Mouse (Mus musculus) kidney, embryonic 15.5 days (tissue): ENCODE data around the gene Ptpn5. TPM values are rescaled to one million over a fixed set of nuclear protein-coding genes. Genes with fewer than 3 reads are reported as not detected.

Source experiments
- ATAC-seq: fragments of 200-750 bp; cut with Nextera tagmentation; replicated peaks from 2 replicates; pipeline ENCODE4 v1.8.0; 2017; ENCODE audit warnings: moderate TSS enrichment; ENCODE audit not compliant: low FRiP score
- H3K27ac ChIP-seq: fragments of 300-500 bp; sonication (generic); 2 replicates; pipeline ENCODE4 v1.5.1; 2015; ENCODE audit warnings: mild to moderate bottlenecking, inconsistent platforms
- H3K27me3 ChIP-seq: fragments of 300-500 bp; sonication (generic); 2 replicates; pipeline ENCODE4 v1.6.1; 2015; ENCODE audit warnings: inconsistent platforms
- H3K36me3 ChIP-seq: fragments of 300-500 bp; sonication (generic); 2 replicates; pipeline ENCODE4 v1.6.1; 2015; ENCODE audit warnings: inconsistent platforms
- H3K4me1 ChIP-seq: fragments of 300-500 bp; sonication (generic); 2 replicates; pipeline ENCODE4 v1.6.1; 2015; ENCODE audit warnings: inconsistent platforms
- H3K4me2 ChIP-seq: fragments of 300-500 bp; sonication (generic); 2 replicates; pipeline ENCODE4 v1.6.1; 2015; ENCODE audit warnings: moderate library complexity, mild to moderate bottlenecking, inconsistent platforms
- H3K4me3 ChIP-seq: fragments of 300-500 bp; sonication (generic); replicated peaks from 2 replicates; pipeline ENCODE4 v1.5.1; 2015; ENCODE audit warnings: mild to moderate bottlenecking, inconsistent platforms
- H3K9ac ChIP-seq: fragments of 300-500 bp; sonication (generic); 2 replicates; pipeline ENCODE4 v1.6.1; 2015; ENCODE audit warnings: mild to moderate bottlenecking, inconsistent platforms
- H3K9me3 ChIP-seq: fragments of 300-500 bp; sonication (generic); replicated peaks from 2 replicates; pipeline ENCODE4 v1.6.1; 2016; ENCODE audit warnings: inconsistent platforms
- WGBS: fragments of 180-500 bp; shearing (Covaris S2); methylation state at CpG from one replicate; pipeline ENCODE4 v1.1.7; 2015; ENCODE audit warnings: mixed read lengths; 5-methylcytosine and 5-hydroxymethylcytosine counted together
- polyA plus RNA-seq: library from polyadenylated mRNA; unstranded; fragments of >200 nt; fragmentation: Nextera tagmentation; extraction: Ambion mirVana; gene quantifications from 2 replicates; pipeline ENCODE4 v1.2.1, GENCODE M21; 2015

The Ptpn5 gene
- polyA plus RNA-seq, 1 experiment from 2014 or later: 0.92 TPM

- Histone ChIP-seq H3K4me2 (no peak overlapping the region), H3K9ac (no peak overlapping the region), H3K27me3 (peaks cover 9% of the 10 kb centered on the region), H3K36me3 (no peaks in the 10 kb centered on the region), H3K4me3 (no peak overlapping the region), H3K9me3 (no peaks in the 10 kb centered on the region), H3K4me1 (no peaks in the 10 kb centered on the region), H3K27ac (no peak overlapping the region)
- 76% methylated on average over 8 of the region's 8 CpGs for WGBS
- ATAC-seq: no peak
These were observed 6.4 kb upstream of the Ptpn5 start for GRCm38 (mm10) chr7:47139823-47140325.

GRCm38 (mm10) chr7:47134570-47134969 lies 1.1 kb upstream of the Ptpn5 start:
- 45% methylated on average over 5 of the region's 5 CpGs for WGBS
- no peak overlapping the region for H3K4me3 ChIP-seq
- peaks cover 21% of the 10 kb centered on the region for H3K4me1 ChIP-seq
- H3K4me2 ChIP-seq: no peak overlapping the region
- no peak for ATAC-seq
- no peaks in the 10 kb centered on the region for H3K9me3 ChIP-seq
- no peak overlapping the region for H3K9ac ChIP-seq
- no peaks in the 10 kb centered on the region for H3K36me3 ChIP-seq
- no peak overlapping the region for H3K27ac ChIP-seq
- peaks cover 54% of the 10 kb centered on the region for H3K27me3 ChIP-seq

- H3K27me3 ChIP-seq: peaks cover 60% of the 10 kb centered on the region
- no peaks in the 10 kb centered on the region for H3K9me3 ChIP-seq
- H3K9ac ChIP-seq: peak overlapping the region; percentile 44; the same call in 1 of the 2 replicates
- ATAC-seq: no peak
- WGBS: 0% methylated on average over 10 of the region's 10 CpGs
- H3K4me1 ChIP-seq: peaks cover 21% of the 10 kb centered on the region
- H3K4me2 ChIP-seq: peak overlapping the region; percentile 97
- peak overlapping the region; percentile 61 for H3K4me3 ChIP-seq
- no peak overlapping the region for H3K27ac ChIP-seq
- no peaks in the 10 kb centered on the region for H3K36me3 ChIP-seq
These were observed 588 bp downstream of the Ptpn5 start for GRCm38 (mm10) chr7:47132931-47133260.

GRCm38 (mm10) chr7:47132180-47132930 lies 1.1 kb downstream of the Ptpn5 start:
- Histone ChIP-seq H3K9ac (peak overlapping the region; percentile 44), H3K4me3 (peak overlapping the region; percentile 61)
- ATAC-seq: peak; percentile 76

GRCm38 (mm10) chr7:47131840-47132179 lies 1.7 kb downstream of the Ptpn5 start:
- H3K9me3 ChIP-seq: no peaks in the 10 kb centered on the region
- no peaks in the 10 kb centered on the region for H3K36me3 ChIP-seq
- peak overlapping the region; percentile 44 for H3K9ac ChIP-seq
- peaks cover 62% of the 10 kb centered on the region for H3K27me3 ChIP-seq
- H3K27ac ChIP-seq: no peak overlapping the region
- ATAC-seq: peak; percentile 6; the same call in 1 of the 2 replicates
- H3K4me1 ChIP-seq: peaks cover 21% of the 10 kb centered on the region
- peak overlapping the region; percentile 97 for H3K4me2 ChIP-seq
- 2% methylated on average over 15 of the region's 15 CpGs for WGBS
- peak overlapping the region; percentile 61 for H3K4me3 ChIP-seq

More at GRCm38 (mm10) chr7:47132180-47132930, 1.1 kb downstream of the Ptpn5 start:
- H3K27ac ChIP-seq: no peak overlapping the region
- no peaks in the 10 kb centered on the region for H3K36me3 ChIP-seq
- peak overlapping the region; percentile 97 for H3K4me2 ChIP-seq
- peaks cover 60% of the 10 kb centered on the region for H3K27me3 ChIP-seq
- no peaks in the 10 kb centered on the region for H3K9me3 ChIP-seq
- H3K4me1 ChIP-seq: peaks cover 21% of the 10 kb centered on the region
- under 1% methylated on average over 65 of the region's 65 CpGs for WGBS

- Histone ChIP-seq H3K36me3 (no peaks in the 10 kb centered on the region), H3K4me2 (no peak overlapping the region), H3K4me3 (no peak overlapping the region), H3K4me1 (peaks cover 21% of the 10 kb centered on the region), H3K27me3 (peaks cover 62% of the 10 kb centered on the region), H3K27ac (no peak overlapping the region), H3K9me3 (no peaks in the 10 kb centered on the region), H3K9ac (no peak overlapping the region)
- WGBS: 46% methylated on average over 8 of the region's 8 CpGs
- ATAC-seq: no peak
These were observed 2.2 kb downstream of the Ptpn5 start for GRCm38 (mm10) chr7:47131258-47131657.

- no peak overlapping the region for H3K4me2 ChIP-seq
- H3K4me3 ChIP-seq: no peak overlapping the region
- 85% methylated on average over 3 of the region's 3 CpGs for WGBS
- no peaks in the 10 kb centered on the region for H3K36me3 ChIP-seq
- no peak for ATAC-seq
- H3K4me1 ChIP-seq: no peaks in the 10 kb centered on the region
- no peaks in the 10 kb centered on the region for H3K27me3 ChIP-seq
- no peaks in the 10 kb centered on the region for H3K9me3 ChIP-seq
- H3K9ac ChIP-seq: no peak overlapping the region
- H3K27ac ChIP-seq: no peak overlapping the region
These were observed 11.5 kb downstream of the Ptpn5 start for GRCm38 (mm10) chr7:47122026-47122425.

- Histone ChIP-seq H3K27me3 (no peaks in the 10 kb centered on the region), H3K36me3 (no peaks in the 10 kb centered on the region), H3K9ac (no peak overlapping the region), H3K27ac (no peak overlapping the region), H3K4me2 (no peak overlapping the region), H3K9me3 (no peaks in the 10 kb centered on the region), H3K4me3 (no peak overlapping the region), H3K4me1 (no peaks in the 10 kb centered on the region)
- 79% methylated on average over 6 of the region's 6 CpGs for WGBS
- ATAC-seq: no peak
These were observed 16.8 kb downstream of the Ptpn5 start for GRCm38 (mm10) chr7:47116666-47117065.

- H3K4me2 ChIP-seq: no peak overlapping the region
- H3K36me3 ChIP-seq: no peaks in the 10 kb centered on the region
- H3K4me3 ChIP-seq: no peak overlapping the region
- ATAC-seq: no peak
- H3K27me3 ChIP-seq: no peaks in the 10 kb centered on the region
- 93% methylated on average over 2 of the region's 2 CpGs for whole genome bisulfite sequencing
- H3K4me1 ChIP-seq: no peaks in the 10 kb centered on the region
- no peak overlapping the region for H3K27ac ChIP-seq
- no peak overlapping the region for H3K9ac ChIP-seq
- no peaks in the 10 kb centered on the region for H3K9me3 ChIP-seq
These were observed 18.0 kb downstream of the Ptpn5 start for GRCm38 (mm10) chr7:47115491-47115890.

GRCm38 (mm10) chr7:47113383-47113782 lies 20.1 kb downstream of the Ptpn5 start:
- 80% methylated on average over 7 of the region's 7 CpGs for WGBS
- H3K4me1 ChIP-seq: no peaks in the 10 kb centered on the region

GRCm38 (mm10) chr7:47112036-47112435 lies 21.4 kb downstream of the Ptpn5 start:
- no peak overlapping the region for H3K27ac ChIP-seq
- 91% methylated on average over 5 of the region's 5 CpGs for WGBS
- no peaks in the 10 kb centered on the region for H3K9me3 ChIP-seq
- no peaks in the 10 kb centered on the region for H3K36me3 ChIP-seq
- no peaks in the 10 kb centered on the region for H3K4me1 ChIP-seq
- H3K27me3 ChIP-seq: no peaks in the 10 kb centered on the region
- H3K4me2 ChIP-seq: no peak overlapping the region
- no peak overlapping the region for H3K4me3 ChIP-seq
- H3K9ac ChIP-seq: no peak overlapping the region
- ATAC-seq: no peak

More at GRCm38 (mm10) chr7:47113383-47113782, 20.1 kb downstream of the Ptpn5 start:
- H3K27me3 ChIP-seq: no peaks in the 10 kb centered on the region
- H3K4me2 ChIP-seq: no peak overlapping the region
- H3K4me3 ChIP-seq: no peak overlapping the region
- no peak overlapping the region for H3K27ac ChIP-seq
- no peak for ATAC-seq
- H3K9me3 ChIP-seq: no peaks in the 10 kb centered on the region
- no peak overlapping the region for H3K9ac ChIP-seq
- H3K36me3 ChIP-seq: no peaks in the 10 kb centered on the region

GRCm38 (mm10) chr7:47111121-47111520 lies 22.4 kb downstream of the Ptpn5 start:
- no peaks in the 10 kb centered on the region for H3K9me3 ChIP-seq
- 77% methylated on average over 3 of the region's 3 CpGs for WGBS
- H3K4me2 ChIP-seq: no peak overlapping the region
- H3K36me3 ChIP-seq: no peaks in the 10 kb centered on the region
- H3K27me3 ChIP-seq: no peaks in the 10 kb centered on the region
- H3K9ac ChIP-seq: no peak overlapping the region
- no peak overlapping the region for H3K4me3 ChIP-seq
- no peaks in the 10 kb centered on the region for H3K4me1 ChIP-seq
- no peak for ATAC-seq
- no peak overlapping the region for H3K27ac ChIP-seq

- no peaks in the 10 kb centered on the region for H3K9me3 ChIP-seq
- no peak overlapping the region for H3K9ac ChIP-seq
- no peak for ATAC-seq
- WGBS: 78% methylated on average over 7 of the region's 7 CpGs
- H3K27me3 ChIP-seq: no peaks in the 10 kb centered on the region
- H3K4me3 ChIP-seq: no peak overlapping the region
- H3K4me1 ChIP-seq: no peaks in the 10 kb centered on the region
- H3K27ac ChIP-seq: no peak overlapping the region
- no peaks in the 10 kb centered on the region for H3K36me3 ChIP-seq
- H3K4me2 ChIP-seq: no peak overlapping the region
These were observed 23.0 kb downstream of the Ptpn5 start for GRCm38 (mm10) chr7:47110511-47110910.
